Mouse (Mus musculus) lung, adult 2 months (tissue): ENCODE data around the gene Mybl2.

Experiments used
- CTCF ChIP-seq: fragments of 200-500 bp; IDR thresholded peaks from 2 replicates; pipeline ENCODE4 v1.5.1; 2011; ENCODE audit warnings: mild to moderate bottlenecking, low read length, control low read depth; ENCODE audit not compliant: insufficient read depth
- POLR2A ChIP-seq: fragments of 200-500 bp; IDR thresholded peaks from 2 replicates; pipeline ENCODE4 v1.6.1; 2011; ENCODE audit warnings: low read depth, mild to moderate bottlenecking, control low read depth, low read length, borderline replicate concordance; ENCODE audit errors: extremely low read depth

DNA sequence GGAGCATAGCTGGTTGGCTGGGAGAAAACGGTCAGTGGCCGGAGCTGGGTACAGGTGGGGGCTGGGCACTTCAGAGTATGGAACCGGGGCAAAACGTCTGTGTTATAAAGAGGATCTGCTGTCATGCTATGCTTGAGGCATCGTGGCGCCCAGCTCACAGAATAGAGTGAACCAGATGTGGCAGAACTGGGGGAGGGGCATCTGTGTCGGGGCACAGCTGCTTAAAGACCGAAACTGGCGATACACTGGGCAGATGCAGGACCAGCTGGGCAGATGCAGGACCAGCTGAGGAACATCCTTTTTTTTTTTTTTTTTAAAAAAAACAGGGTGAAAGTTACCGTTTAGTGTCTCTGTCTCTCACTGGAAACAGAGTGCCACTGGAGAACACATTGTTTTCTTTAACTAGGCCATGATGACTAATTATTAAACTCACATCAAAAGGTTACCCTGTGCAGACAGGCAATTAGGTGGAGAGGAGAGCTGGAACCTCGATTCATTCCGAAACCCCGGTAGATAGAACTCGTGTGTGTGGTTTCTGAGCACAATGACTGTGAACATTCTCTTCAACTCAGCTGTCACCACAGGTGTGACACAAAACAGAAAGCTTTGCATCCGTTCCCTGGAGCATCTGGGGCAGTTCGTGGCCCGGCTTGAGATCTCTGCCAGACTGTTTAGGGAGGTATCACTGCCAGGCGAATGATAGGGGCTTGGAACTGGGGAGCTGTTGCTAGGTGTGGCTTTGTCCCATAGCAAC lies 48.6 kb downstream of the Mybl2 start:
- TF ChIP-seq CTCF = no peak
- no peak for TF ChIP-seq POLR2A
